Mouse (Mus musculus) spleen, embryonic (tissue): Measurements from ENCODE around the gene Mmp9.

Source experiments
- CTCF ChIA-PET: fragments of 350-600 bp; sonication (Branson Sonifier 250); formaldehyde crosslinking; loops from one replicate; lab custom pipeline; 2022; lab: Charles Lee

The Mmp9 gene

DNA sequence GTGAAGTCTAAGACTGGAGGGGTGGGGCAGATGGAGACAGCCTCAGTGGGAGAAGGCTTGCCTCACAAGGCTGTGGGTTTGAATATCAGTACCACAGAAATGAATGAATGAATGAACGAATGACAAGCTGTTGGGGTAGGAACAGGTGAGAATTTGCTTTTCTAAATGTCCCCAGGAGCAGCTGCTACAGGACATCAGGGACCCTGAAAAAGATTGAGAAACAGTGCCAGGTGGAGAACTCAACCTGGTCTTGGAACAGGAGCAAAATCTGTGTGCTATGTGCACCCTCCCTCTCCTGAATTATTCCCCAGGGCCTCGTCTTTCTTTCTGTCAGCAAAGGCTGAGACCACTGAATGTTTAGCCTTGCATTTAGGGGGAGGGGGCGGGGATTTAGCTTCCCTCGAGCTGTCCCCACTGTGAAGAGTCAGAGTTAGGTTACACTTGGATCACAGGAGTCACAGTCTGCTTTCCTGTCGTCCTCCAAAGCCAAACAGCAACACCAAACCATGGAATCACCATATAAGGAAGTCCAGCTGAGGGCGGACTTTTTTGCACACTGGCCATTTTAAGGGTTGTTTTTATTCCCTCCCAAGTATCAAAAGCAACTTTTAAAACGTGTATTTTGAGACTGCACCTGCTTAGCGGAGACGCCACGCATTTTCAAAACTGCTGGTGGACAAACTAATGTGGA, at the start of gene Mmp9:
TSS of gene Mmp9 (plus strand) at position 641 of the 691 bp plus-strand sequence.
- CTCF ChIA-PET: interaction anchor here (0.7 kb wide), 1 partner anchor 16 kb away, joined by 8 read pairs; no protein-coding TSS in a partner anchor

DNA sequence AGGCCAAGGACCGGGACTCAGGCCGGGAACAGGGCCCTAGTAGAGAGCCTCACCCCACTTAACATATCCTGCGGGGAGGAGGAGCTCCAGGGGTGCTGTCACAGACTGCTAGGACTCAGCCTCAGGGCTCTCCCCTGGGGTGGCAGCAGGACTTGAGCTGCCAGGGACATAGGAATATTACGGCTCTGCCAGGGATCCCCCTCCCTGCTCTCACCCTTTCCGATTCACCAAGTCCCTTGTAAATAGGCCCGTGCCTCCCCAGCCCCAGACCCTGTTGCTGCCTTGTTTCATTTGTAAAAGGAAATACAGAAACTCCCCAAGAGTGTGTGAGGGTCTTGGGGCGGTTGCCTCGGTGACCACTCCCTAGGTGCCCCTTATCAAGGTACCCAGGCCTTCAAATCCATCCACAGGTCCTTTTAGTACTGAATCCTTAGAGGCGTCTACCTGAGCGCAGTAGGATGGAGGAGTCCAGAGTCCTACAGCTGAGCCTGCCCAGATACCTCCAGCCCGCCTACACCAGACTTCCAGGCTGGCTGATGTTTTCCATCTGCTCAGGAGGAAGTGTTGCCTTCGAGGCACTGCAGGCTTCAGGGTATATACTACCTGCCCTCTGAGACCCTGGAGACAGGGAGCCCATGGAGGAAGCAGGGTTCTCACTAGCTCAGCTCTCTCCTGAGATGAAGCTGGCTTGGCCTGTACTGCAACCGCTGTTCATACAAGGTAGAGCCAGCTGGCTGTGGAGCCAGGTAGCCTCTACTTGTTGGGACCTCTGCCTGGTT, 49.3 kb upstream of the Mmp9 start:
- CTCF ChIA-PET: no interaction called here

DNA sequence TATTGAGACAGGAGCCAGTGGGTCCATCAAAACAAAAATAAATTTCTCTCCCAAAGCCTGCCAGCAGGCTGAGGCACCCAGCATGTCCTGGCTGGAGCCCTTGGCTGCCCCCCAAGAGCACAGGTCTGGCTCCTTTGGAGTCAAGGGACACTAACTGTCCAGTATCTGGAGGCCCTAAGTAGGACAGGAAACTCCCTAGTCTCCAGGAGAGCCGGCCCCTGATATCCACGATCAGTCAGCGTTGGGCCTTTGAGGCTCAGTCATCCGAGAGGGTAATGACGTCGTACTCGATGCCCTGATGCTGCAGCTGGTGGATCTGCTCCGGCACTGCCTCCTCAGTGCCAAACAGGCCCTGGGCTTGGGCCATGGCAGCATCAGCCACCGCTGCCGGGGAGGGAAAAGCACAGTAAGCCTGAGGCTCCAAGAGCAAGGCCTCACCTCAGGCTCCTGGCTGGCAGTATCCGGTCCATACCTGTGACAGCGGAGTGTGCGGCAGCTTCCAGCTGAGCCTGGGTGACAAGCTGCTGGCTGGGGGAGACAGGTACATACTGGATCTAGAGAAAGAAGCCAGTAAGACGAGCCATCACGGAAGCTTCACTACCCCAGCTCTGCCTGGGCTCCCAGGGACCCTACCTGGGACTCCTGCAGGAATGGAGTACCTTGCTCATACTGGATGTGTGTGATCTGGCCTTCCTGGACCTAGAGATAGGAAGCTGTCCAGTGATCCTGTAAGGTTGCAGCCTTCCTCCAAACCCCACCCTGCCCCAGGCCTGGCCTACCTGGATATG, 48.5 kb upstream of the Mmp9 start:
- CTCF ChIA-PET: interaction anchor here (0.6 kb wide), 1 partner anchor 620 kb away, joined by 3 read pairs; no protein-coding TSS in a partner anchor

DNA sequence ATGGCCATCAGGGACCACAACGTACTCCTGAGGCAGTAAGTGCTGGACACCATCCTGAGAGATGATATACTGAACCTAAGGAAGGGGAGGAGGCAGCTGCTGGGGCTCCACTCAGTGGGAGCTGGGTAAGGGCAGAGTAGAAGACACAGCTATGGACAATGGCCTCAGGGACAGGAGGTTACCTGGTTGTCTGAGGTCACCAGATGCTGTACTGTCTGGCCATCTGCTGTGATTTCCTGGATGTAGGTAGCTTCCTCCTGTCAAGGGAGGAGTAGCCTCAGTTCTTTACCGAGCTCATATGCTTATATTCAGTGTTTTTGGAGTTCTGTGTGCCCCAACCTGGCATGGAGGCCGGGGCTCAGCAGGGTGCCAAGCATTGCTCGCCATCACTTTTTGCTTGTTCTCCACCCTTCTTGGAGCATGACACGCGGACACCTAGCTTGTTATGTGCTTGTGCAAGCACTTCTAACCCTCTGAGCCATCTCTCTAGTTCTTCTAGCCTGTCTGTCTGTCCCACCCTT, 47.8 kb upstream of the Mmp9 start:
- CTCF ChIA-PET: interaction anchor here (0.6 kb wide), 1 partner anchor 619 kb away, joined by 3 read pairs; no protein-coding TSS in a partner anchor

DNA sequence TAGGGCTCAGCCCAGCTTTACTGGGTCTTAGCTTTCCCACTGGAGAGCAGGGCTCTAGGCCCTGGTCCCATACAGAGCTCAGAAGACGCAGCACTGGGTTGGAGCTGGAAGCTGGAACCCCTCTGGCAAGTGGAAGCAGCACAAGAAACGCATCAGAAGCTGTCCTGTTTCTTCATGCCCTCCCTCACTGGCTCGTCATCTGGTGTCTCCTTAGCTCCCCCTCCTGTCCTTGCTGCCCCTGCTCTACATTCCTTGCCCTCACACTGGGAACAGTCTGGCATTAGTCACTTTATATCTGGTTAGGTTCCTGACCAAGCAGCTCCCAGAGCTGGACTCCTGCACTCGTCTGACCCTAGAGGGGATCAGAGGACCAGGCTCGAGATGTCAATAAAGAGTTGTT, 46.5 kb upstream of the Mmp9 start:
- CTCF ChIA-PET: interaction anchor here (0.6 to 0.9 kb wide), 3 partner anchors 24 to 760 kb away, joined by 3 to 4 read pairs (median 4); no protein-coding TSS in a partner anchor

DNA sequence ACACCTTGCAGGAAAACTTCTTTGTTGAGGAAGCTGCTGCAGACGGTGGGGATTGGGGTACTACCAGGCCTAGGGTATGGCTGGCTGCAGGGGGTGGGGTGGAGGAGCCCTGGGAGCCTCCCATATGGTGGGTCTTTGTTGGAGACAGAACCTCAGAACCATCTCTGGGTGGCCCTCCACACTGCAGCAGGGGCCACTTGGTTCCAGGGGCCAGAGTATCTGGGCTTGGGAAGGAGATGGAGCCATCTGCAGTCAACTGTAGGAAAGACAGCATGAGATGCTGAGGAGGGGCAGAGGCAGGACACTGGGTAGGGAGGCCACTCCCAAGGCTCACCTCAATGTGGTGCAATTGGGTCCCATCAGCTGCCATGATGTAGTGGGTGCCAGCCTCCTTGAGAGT, 45.9 kb upstream of the Mmp9 start:
- CTCF ChIA-PET: interaction anchor here (0.6 to 0.7 kb wide), 4 partner anchors 23 to 760 kb away, joined by 3 to 10 read pairs (median 4); no protein-coding TSS in a partner anchor

DNA sequence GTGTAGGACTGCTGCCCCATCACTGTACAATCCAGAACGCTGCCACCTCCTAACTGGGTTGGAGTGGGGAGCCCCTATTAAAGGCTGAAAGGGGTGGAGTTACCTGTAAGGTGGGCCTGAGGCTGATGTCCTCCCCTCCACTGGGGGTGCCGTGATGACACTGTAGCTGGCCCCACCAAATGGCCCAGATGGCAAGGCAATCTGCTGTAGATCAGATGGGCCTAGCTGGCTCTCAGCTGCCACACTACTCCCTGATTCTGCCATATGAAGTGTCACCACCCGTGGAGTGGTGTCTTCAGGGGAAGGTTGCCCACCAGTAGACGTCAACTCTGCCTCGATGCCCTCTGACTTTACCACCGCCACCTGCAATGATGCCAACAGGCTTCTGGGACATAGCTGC, 44.7 kb upstream of the Mmp9 start:
- CTCF ChIA-PET: no interaction called here

DNA sequence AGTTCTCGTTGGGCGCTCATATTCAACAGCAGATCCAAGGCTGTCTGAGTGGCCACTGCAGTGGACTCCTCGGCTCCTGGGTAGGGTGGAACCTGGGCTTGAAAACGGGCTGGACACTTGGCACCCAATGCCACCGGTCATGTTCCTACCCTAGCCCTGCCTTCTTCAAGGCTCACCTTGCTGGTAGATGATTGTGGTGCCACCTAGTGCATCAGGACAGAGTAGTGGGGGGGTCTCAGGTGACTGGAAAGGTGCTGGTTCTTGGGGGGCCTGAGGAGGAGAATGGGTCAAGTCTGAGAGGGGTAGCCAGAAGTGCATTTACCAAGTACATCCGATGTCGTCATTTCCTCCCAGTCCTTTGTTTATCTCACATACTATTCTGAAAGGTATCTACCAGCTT, 42.6 kb upstream of the Mmp9 start:
- CTCF ChIA-PET: no interaction called here

DNA sequence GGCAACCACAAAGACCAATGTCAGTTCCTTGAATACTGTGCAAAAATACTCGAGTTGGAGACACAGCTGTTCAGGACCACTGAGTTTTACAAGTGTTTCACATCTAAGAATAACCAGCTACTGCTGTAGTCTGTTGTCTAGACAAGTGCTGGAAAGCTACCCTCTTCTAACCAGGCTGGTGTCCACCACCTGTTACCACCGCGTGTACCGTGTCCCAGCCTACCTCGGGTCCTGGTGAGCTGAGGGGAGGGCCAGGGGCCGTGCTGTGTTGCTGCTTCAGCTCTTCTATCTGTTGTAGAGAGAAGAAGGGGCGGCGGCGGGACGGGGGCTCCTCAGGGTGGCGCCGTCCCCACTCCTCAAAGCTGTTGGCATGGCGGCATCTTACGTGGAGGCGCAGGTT, 41.5 kb upstream of the Mmp9 start:
- CTCF ChIA-PET: no interaction called here

DNA sequence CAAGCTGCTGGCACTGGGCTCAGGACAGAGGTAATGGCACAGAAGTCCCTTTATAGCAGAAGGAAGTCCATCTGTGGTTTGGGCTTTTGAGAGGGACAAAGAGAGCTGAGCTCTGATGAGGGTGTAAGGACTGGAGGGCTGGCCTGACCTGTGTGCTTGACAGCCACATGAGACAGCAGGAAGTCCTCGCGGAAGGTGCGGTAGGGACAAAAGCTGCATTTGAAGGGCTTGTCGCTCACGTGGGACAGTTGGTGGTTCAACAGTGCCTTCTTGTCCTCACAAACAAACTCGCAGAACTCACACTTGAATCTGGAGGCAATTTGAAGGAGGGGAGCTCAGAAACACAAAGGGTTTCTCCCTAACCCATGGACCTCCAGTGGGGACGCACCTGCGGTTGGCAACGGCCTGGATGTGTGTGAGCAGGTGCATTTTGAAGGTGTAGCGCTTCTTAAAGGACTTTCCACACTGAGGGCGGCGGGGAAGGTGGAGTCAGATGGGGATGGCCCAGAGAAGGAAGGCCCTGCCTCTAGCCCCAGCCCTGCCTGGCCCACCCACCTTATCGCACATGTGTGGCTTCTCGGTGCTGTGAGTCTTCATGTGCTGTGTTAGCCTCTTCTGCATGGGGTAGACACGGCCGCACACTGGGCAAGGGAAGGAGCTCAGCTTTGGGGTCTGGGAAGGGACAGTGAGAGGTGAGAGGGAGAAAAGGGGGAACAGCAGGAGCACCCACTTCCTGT, 40.7 kb upstream of the Mmp9 start:
- CTCF ChIA-PET: interaction anchor here (0.6 kb wide), 1 partner anchor 131 kb away, joined by 4 read pairs; no protein-coding TSS in a partner anchor

DNA sequence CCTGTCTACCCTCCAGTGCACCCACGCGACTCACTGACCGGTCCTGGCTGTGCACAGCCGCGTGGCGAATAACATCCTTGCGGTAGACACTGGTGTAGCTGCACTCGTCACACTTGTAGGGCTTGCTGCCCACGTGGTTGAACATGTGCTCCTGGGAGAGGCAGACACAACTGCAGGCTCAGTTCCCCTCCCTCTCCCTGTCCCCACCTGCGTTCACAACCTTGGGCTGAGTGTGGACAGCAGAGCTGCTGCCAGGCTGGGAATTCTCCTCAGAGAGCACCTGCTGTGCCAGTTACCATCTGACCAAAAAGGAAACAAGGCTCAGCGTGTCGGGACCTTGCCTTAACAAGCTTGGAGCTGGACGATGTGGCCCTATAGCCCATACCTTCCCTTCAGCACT, 39.2 kb upstream of the Mmp9 start:
- CTCF ChIA-PET: no interaction called here

DNA sequence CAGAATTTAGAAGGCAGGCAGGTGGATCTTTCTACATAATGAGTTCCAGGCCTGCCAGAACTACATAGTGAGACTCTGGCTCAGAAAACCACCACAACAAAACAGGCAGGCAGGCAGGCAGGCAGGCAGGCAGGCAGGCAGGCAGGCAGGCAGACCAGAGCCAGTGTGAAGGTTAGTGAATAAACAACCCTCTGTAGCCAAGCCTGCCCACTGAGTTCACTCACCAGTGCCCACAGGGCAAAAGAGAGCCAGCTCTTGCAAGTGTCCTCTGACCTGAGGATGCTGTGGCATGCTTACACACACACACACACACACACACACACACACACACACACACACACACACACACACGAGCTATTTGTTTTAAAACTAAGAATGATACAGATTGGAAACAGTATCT, 37.1 kb upstream of the Mmp9 start:
- CTCF ChIA-PET: no interaction called here

DNA sequence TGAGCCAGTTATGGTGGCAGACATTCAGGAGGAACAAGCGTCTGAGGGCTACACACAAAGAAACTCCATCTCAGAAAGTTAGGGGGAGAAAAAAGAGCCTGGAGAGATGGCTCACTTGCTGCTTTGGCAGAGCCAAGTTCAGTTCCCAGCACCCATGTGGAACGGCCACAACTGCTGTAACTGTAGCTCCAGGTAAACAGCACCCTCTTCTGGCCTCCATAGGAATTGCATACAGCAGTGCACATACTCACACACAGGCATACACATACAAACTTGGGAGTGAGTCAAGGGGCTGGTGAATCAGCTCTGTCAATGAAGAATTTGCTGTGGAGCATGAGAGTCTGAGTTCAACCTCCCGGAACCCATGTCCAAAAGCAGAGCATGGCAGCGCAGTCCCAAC, 34.5 kb upstream of the Mmp9 start:
- CTCF ChIA-PET: interaction anchor here (0.6 kb wide), 1 partner anchor 117 kb away, joined by 3 read pairs; no protein-coding TSS in a partner anchor

DNA sequence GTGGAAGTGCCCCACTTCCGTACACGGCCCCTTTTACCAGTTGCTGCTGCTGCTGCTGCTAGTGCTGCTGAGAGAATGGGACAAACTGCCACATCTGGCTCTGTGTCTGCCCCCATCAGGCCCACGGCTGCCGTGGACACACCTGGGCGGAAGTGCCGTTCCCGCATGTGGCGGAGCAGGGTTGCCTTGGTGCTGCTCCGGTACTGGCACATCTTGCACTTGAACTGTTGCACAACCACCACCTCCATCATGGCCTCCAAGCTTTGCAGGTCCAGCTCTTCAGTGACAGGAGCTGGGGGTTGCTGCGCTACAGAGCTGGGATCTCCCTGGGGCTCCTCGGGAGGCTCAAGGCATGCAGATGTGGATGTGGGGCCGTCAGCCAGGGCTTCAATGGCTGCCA, 33.1 kb upstream of the Mmp9 start:
- CTCF ChIA-PET: no interaction called here

DNA sequence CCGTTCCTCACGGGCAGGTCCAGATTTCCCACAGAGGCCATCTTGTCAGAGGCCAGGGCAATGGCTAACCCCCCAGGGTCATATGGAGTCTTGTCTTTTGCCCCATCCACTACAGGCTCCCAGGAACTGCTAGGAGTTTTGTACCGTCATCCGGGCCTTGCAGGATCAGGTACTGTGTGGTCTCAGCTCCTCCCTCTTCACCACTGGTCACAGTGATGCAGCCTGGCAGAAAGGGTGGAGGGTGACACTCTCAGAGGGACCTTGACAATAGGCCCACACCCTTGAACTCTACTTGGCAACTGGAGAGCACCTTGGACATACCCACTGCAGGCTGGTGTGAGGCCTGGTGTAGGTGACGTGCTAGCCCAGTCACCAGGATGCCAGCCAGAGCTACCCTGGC, 32.6 kb upstream of the Mmp9 start:
- CTCF ChIA-PET: interaction anchor here (1.0 kb wide), 1 partner anchor 15 kb away, joined by 3 read pairs; no protein-coding TSS in a partner anchor

DNA sequence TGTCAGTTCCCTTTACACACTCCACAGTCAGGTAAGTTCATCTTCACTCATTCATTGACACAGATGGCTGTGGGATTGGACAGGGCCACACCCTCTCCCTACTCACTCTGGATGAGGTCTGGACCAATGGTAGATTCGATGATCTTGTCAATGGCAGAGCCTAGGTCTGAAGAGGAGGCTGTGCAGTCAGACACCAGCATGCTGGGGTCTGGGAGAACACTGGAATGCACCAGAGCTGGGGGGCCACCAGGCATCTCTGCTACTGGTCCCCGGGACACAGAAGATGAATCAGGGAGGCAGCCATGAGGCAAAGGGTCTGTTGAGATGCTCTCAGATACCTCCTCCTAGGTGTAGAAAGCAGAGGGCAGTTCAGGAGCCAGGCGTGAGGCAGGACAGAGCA, 31.5 kb upstream of the Mmp9 start:
- CTCF ChIA-PET: interaction anchor here (1.0 kb wide), 1 partner anchor 14 kb away, joined by 3 read pairs; no protein-coding TSS in a partner anchor

DNA sequence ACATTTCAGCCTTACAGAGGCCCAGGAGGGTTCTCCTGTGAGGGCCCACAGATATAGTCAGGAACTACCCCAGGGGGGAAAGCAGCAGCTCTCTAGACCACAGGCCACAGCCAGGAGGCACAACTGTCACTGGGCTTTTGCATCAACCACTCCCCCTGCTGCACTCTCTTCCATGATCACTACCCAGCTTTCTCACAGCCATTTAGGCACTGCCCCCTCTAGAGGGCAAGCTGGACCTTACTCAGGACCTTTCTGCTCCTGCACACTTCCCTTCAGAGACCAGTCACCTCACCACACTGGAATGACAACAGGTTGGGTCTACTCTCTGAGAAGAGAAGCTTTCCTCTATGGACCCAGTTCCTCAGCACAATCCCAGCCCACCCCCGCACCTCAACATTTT, 31.0 kb upstream of the Mmp9 start:
- CTCF ChIA-PET: no interaction called here

DNA sequence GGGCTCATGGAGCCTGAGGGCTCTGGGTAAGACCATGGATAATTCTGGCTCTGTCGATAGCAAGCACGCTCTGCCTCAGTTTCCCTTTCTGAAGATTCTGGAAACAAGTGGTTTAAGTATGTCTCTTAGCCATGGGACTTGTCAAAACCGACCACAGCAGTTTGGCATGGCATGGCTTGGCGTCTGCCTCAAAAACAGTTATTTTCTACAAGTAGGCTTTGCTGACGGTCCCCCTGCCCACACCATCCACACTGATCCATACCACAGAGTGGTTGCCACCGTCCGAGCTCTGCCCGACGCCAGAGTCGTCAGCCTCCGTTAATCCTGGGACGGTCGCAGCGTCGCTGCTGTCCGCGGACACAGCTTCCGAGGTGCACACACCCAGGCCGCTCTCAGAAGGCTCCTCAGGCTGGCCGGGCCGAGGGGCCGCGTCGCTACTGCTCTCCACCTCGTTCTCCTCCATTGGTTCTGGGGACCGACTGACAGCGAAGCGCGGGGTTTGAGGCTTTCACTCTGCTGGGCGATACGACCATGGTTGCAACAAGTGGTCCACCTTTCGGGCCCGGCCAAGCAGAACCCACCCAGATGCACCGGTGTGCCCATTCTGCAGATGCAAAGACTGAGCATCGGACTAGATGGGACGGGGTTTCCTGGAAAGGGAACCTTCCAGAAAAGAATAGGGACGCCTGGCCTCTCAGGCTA, 30.1 kb upstream of the Mmp9 start:
- CTCF ChIA-PET: interaction anchor here (0.8 kb wide), 1 partner anchor 8 kb away, joined by 3 read pairs; no protein-coding TSS in a partner anchor

DNA sequence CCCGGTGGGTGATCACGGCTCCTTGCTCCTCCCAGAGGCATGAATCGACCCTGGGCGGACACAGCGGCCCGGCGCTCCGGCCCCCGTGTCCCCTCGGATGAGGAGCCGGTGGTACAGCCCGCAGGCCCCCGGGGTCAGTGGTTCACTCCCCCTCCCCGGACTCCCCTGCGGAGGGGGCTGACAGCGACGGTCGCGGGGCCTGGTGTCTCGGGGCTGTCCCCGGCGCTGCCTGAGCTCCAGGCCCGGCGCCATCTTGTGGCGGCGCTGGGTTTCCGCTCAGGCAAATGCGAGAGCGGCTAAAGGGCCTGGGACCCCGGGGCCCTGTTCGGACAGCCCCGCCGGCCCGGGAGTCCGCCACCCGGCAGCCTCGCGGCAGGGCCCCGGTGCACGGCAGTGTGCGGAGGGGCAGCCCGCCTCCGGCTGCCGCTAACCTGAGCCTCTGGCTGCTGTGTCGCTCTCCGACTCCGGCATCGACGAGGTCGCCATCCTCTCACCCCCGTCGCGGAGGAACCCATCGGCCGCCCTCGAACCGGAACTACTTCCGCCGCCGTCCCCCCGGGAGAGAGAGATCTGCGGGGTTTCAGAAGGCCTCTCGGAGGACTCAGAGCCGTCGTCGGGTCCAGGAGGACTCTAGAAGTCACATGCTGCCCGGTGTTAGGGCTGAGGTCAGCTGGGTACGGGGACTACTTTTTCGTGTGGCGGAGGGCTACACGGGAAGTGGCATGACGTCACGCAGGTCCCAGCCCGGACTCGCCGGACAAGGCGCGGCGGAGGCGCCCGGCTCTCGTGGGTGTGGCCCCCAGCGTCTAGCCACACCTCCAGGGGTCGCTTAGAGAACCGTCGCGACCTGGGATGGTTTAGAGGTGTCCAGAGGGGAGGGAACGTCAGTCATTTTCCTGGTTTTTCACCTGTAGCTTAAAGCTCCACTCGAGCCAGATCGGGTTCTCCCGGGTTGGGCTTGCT, 29.2 kb upstream of the Mmp9 start, which contains the start of gene Zfp335:
TSS of gene Zfp335 (minus strand) at position 672 of the 963 bp plus-strand sequence.
- CTCF ChIA-PET: interaction anchor here (0.8 kb wide), 1 partner anchor 9 kb away, joined by 3 read pairs; no protein-coding TSS in a partner anchor
